Mouse (Mus musculus) liver, embryonic 12.5 days (tissue): Measurements from ENCODE around the gene Sptssb. TPM values are rescaled to one million over a fixed set of nuclear protein-coding genes. Genes with fewer than 3 reads are reported as not detected.

Experiments
- ATAC-seq: fragments of 200-750 bp; cut with Nextera tagmentation; 2 replicates; pipeline ENCODE4 v1.8.0; 2017; ENCODE audit warnings: moderate number of reproducible peaks, mild to moderate bottlenecking, moderate library complexity
- H3K27ac ChIP-seq: fragments of 300-500 bp; sonication (generic); 2 replicates; pipeline ENCODE4 v1.5.1; 2016; ENCODE audit warnings: mild to moderate bottlenecking
- H3K27me3 ChIP-seq: fragments of 300-500 bp; sonication (generic); replicated peaks from 2 replicates; pipeline ENCODE4 v1.6.1; 2016; ENCODE audit warnings: mild to moderate bottlenecking, moderate library complexity
- H3K36me3 ChIP-seq: fragments of 300-500 bp; sonication (generic); 2 replicates; pipeline ENCODE4 v1.6.1; 2016; ENCODE audit warnings: mild to moderate bottlenecking, moderate library complexity
- H3K4me1 ChIP-seq: fragments of 300-500 bp; sonication (generic); 2 replicates; pipeline ENCODE4 v1.6.1; 2016
- H3K4me2 ChIP-seq: fragments of 300-500 bp; sonication (generic); 2 replicates; pipeline ENCODE4 v1.6.1; 2016; ENCODE audit warnings: mild to moderate bottlenecking, moderate library complexity
- H3K4me3 ChIP-seq: fragments of 300-500 bp; sonication (generic); 2 replicates; pipeline ENCODE4 v1.5.1; 2016; ENCODE audit warnings: mild to moderate bottlenecking, moderate library complexity
- H3K9ac ChIP-seq: fragments of 300-500 bp; sonication (generic); 2 replicates; pipeline ENCODE4 v1.6.1; 2016; ENCODE audit warnings: mild to moderate bottlenecking, moderate library complexity
- H3K9me3 ChIP-seq: fragments of 300-500 bp; sonication (generic); replicated peaks from 2 replicates; pipeline ENCODE4 v1.6.1; 2016; ENCODE audit warnings: mild to moderate bottlenecking, moderate library complexity
- WGBS: fragments of 180-500 bp; shearing (Covaris S2); methylation state at CpG from one replicate; pipeline ENCODE4 v1.1.7; 2016; ENCODE audit not compliant: insufficient replicate concordance; 5-methylcytosine and 5-hydroxymethylcytosine counted together
- polyA plus RNA-seq: library from polyadenylated mRNA; unstranded; fragments of >200 nt; fragmentation: Nextera tagmentation; extraction: Ambion mirVana; gene quantifications from 2 replicates; pipeline ENCODE4 v1.2.1, GENCODE M21; 2016

Sptssb gene
- polyA plus RNA-seq, 1 experiment from 2014 or later, result 1.2 TPM

DNA sequence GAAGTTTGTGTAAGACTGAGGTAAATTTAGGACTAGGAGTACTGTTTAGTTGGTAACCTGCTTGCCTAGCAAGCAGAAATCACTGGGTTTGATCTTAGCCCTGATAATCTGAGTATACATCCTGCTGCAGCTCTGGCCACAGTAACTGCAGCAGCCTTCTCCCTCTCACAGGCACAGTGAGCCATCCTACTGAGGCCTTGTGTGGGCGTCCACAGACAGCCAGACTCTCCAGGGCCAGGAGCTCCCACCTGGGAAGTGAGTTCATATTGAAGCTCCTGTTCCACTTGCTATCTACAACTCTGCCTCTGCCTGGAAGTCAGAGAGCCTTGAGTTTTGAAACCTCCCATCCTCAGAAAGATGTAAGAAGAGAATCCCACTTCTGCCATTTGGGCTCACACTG, 24.0 kb upstream of the Sptssb start:
- WGBS, result 40% methylated on average over 1 of the region's 1 CpGs
- Histone ChIP-seq H3K4me2 (no peak overlapping the region), H3K27ac (no peak overlapping the region), H3K9me3 (no peaks in the 10 kb centered on the region), H3K27me3 (no peaks in the 10 kb centered on the region), H3K4me1 (no peaks in the 10 kb centered on the region), H3K36me3 (no peaks in the 10 kb centered on the region), H3K4me3 (no peak overlapping the region), H3K9ac (no peak overlapping the region)
- ATAC-seq, result no peak

DNA sequence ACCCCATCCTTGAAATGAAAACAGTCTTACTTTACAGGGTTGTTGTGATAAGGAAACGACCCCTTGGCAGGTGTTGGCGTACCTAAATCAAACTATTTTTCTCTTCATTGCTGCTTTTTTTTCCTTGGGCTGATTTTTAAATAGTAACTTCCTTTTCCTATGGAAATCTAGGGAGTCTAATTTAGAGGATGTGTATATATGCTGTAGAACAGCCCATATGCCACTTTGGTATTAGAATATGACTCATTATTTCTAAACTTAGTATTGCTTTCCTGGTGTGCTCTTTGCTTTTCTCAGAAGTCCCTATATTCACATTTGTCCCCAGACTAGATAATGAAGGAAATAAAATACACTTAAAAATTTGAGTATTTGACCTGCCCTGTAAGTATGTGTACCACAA, 17.8 kb upstream of the Sptssb start:
- Histone ChIP-seq H3K9me3 (no peaks in the 10 kb centered on the region), H3K9ac (no peak overlapping the region), H3K27ac (no peak overlapping the region), H3K4me1 (no peaks in the 10 kb centered on the region), H3K27me3 (no peaks in the 10 kb centered on the region), H3K4me3 (no peak overlapping the region), H3K36me3 (no peaks in the 10 kb centered on the region), H3K4me2 (no peak overlapping the region)
- ATAC-seq, result no peak
- 56% methylated on average over 2 of the region's 2 CpGs for WGBS

DNA sequence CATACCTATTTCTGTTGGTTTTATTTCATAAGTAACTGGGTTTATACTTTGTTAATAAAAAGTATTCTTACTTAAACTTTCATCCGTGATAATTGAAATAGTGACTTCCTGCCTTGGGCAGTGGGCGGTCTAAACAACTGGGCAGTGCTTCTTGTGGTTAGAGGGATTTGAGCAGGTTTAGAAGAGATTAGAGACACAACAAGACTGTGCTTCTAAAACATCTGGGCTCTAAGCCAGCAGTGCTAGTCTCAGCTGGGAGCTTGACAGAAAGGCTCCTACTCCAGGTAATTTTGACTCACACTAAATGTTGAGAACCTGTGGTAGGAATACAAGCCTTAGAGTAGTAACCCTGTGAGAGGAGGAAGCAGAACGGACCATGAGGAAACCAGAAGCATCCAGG, 15.0 kb upstream of the Sptssb start:
- H3K4me1 ChIP-seq, result no peaks in the 10 kb centered on the region
- no peak overlapping the region for H3K4me2 ChIP-seq
- no peak for ATAC-seq
- H3K27me3 ChIP-seq, result no peaks in the 10 kb centered on the region
- H3K27ac ChIP-seq, result no peak overlapping the region
- 35% methylated on average over 3 of the region's 3 CpGs for WGBS
- H3K9ac ChIP-seq, result no peak overlapping the region
- no peaks in the 10 kb centered on the region for H3K36me3 ChIP-seq
- H3K4me3 ChIP-seq, result no peak overlapping the region
- H3K9me3 ChIP-seq, result no peaks in the 10 kb centered on the region

DNA sequence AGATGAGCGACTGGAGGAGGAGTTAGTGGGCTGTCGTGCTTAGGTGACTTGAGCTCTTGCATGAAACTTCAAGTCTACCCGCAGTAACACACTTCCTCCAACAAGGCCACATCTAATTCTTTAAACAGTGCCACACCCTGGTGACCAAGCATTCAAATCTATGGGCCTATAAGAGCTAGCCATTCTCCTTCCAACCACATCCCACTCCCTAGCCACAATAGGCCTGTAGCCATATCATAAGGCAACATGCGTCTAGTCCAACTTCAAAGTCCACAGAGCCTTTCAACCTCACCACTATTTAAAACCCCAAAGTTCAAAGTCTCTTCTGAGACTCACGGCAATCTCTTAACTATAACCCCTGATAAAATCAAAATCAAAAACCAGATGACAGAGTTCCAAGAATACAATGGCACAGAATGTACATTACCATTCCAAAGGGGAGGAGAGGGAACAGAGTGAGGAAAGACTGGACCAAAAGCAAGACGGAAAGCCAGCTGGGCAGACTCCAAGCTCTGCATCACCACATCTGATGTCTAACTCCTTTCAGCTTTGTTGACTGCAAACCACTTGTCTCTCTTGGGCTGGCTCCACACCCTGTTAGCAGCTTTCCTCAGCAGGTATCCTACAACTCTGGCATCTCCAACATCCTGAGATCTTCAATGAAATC, 13.1 kb upstream of the Sptssb start:
- 62% methylated on average over 6 of the region's 6 CpGs for WGBS
- Histone ChIP-seq H3K27ac (no peak overlapping the region), H3K9me3 (no peaks in the 10 kb centered on the region), H3K9ac (no peak overlapping the region), H3K4me3 (no peak overlapping the region), H3K27me3 (no peaks in the 10 kb centered on the region), H3K4me2 (no peak overlapping the region), H3K4me1 (no peaks in the 10 kb centered on the region), H3K36me3 (no peaks in the 10 kb centered on the region)
- no peak for ATAC-seq

DNA sequence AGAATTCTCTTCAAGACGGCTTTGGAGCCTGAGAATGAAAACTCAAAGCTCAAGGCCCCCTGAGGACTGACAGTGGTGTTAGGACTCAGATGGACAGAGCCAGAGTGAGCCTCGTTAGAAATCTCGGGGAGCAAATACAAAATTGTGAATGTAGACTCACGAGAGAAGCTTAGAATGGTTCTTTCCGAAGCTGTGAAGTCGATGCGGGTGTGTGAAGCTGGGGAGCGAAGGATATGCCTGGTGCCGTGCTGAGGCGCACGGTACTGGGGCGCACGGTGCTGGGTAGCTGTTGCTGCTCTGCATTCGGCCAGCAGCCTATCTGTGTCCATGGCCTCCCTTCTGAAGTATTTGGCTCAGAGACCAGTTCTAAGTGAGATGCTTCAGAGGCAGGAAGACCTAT, 11.4 kb upstream of the Sptssb start:
- H3K9me3 ChIP-seq, result no peaks in the 10 kb centered on the region
- no peak for ATAC-seq
- 72% methylated on average over 14 of the region's 14 CpGs for WGBS
- no peak overlapping the region for H3K27ac ChIP-seq
- H3K9ac ChIP-seq, result no peak overlapping the region
- no peak overlapping the region for H3K4me3 ChIP-seq
- H3K27me3 ChIP-seq, result no peaks in the 10 kb centered on the region
- no peaks in the 10 kb centered on the region for H3K4me1 ChIP-seq
- no peak overlapping the region for H3K4me2 ChIP-seq
- no peaks in the 10 kb centered on the region for H3K36me3 ChIP-seq

DNA sequence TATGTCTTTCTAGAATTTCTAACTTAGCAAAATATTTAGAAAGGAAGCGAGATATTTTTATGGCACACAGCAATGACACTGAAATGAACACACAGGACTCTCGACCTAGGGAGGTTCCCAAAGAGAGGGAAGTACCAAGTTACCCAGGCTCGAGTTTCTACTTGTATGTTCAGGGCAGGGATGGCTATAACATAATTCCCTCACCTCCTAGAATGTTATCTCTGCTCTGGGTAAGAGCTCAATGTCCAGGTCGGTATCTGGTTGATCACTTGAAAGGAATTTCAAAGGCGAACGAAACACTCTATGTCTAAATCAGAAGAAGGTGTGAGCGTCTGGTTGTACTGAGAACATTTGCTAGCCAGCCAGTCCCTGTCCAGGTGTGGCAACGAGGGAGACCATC, 10.0 kb upstream of the Sptssb start:
- Histone ChIP-seq H3K36me3 (no peaks in the 10 kb centered on the region), H3K4me3 (no peak overlapping the region), H3K9ac (no peak overlapping the region), H3K27ac (no peak overlapping the region), H3K4me2 (no peak overlapping the region), H3K27me3 (no peaks in the 10 kb centered on the region), H3K4me1 (no peaks in the 10 kb centered on the region), H3K9me3 (no peaks in the 10 kb centered on the region)
- WGBS, result 61% methylated on average over 8 of the region's 8 CpGs
- no peak for ATAC-seq

DNA sequence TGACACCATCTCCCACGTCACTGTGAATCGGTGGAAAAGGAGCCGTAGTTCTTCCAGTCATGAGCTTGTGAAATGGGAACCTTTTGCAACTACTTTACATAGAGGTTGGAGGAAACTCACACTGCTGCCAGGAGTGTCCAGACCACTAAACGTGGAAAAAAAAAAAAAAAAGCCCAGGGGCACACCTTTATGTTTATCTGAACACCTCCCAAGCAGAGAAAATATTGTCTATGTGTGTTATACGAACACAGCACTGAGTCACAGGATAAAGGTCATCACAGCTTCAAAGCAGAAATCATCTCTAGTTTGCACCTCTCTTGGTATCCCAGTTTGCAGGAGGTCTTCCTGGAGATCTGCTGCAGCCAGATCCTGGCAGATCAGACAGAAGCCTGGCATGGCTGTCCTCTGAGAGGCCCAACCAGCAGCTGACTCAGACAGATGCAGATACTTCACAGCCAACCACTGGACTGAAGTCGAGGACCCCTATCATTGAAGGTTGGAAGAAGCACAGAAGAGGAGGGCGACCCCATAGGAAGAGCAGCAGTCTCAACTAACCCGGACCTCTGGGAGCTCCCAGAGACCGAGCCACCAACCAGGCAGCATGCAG, 2.2 kb upstream of the Sptssb start:
- H3K4me1 ChIP-seq, result no peaks in the 10 kb centered on the region
- H3K27me3 ChIP-seq, result peaks cover 29% of the 10 kb centered on the region
- H3K4me2 ChIP-seq, result peak overlapping the region; percentile 53
- ATAC-seq, result no peak
- no peaks in the 10 kb centered on the region for H3K36me3 ChIP-seq
- no peaks in the 10 kb centered on the region for H3K9me3 ChIP-seq
- H3K9ac ChIP-seq, result no peak overlapping the region
- H3K4me3 ChIP-seq, result no peak overlapping the region
- H3K27ac ChIP-seq, result no peak overlapping the region
- WGBS, result 36% methylated on average over 9 of the region's 9 CpGs

DNA sequence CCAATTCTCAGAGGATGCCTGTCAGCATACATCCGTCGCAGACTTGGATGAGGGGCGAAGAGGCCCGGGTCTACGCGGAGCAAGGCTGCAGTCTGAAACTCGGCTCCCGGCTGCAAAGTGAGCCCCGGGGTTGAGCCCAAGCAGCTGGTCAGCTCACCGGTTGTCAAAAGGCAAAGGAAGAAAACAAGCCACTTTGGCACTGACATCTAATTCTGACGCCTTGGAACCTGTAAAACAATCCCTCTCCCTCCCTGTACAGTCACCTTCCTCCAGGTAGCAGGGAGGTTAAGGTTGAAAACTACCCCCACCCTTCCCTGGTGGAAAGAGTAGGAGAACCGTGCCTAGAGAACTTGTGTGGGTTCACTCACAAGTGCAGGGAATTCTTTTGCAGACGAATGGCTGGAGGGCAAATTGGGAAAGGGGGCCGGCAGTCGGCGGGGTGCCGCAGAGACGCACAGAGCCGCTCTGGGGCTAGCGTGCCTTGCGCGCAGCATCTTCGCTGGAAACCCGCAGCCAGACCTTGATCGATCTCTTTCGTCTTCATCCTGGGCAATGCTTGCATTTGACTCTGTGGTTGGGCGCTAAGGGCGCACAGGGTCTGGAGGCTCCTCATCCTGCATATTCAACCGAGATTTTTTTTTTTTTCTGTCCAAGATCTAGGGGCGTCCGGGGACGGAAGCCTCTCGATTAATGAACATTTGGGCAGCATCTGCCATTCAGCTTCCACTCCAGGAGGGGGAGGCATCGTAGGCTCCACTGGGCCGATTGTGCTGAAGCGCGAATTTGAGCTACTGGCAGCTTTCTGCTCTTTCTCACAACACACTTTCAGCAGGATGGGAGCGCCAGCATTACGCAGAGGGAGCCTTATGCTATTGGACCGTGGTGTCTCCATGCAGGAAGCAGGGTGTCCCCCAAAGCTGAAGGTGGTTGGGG, 1.1 kb upstream of the Sptssb start:
- WGBS, result 2% methylated on average over 40 of the region's 40 CpGs
- H3K4me2 ChIP-seq, result peak overlapping the region; percentile 53
- peaks cover 29% of the 10 kb centered on the region for H3K27me3 ChIP-seq
- peak; percentile 37; the same call in 1 of the 2 replicates for ATAC-seq
- H3K4me1 ChIP-seq, result no peaks in the 10 kb centered on the region
- no peaks in the 10 kb centered on the region for H3K9me3 ChIP-seq
- H3K27ac ChIP-seq, result no peak overlapping the region
- peak overlapping the region; percentile 36 for H3K4me3 ChIP-seq
- H3K36me3 ChIP-seq, result no peaks in the 10 kb centered on the region
- H3K9ac ChIP-seq, result no peak overlapping the region

DNA sequence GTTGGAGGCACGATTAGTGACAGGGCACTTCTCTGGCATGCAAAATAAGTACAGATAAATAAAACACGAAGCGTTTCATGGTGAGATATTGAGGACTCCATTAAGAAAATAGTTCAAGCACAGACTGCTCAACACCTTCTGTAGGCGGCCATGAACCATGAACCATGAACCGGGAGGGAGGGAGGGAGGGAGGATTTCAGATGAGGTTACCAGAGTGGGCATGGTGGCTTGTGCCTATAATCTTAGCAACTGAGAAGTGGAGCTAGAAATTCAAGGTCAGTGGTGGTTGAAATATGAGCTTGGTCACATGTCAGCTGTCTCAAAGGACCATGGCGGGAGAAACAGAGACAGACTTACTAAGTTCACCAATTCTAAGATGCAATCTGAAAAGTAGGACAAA, 20.3 kb downstream of the Sptssb start:
- no peaks in the 10 kb centered on the region for H3K27me3 ChIP-seq
- 72% methylated on average over 6 of the region's 6 CpGs for WGBS
- no peak overlapping the region for H3K27ac ChIP-seq
- no peak overlapping the region for H3K9ac ChIP-seq
- no peaks in the 10 kb centered on the region for H3K9me3 ChIP-seq
- no peak overlapping the region for H3K4me3 ChIP-seq
- no peaks in the 10 kb centered on the region for H3K4me1 ChIP-seq
- no peak for ATAC-seq
- H3K4me2 ChIP-seq, result no peak overlapping the region
- no peaks in the 10 kb centered on the region for H3K36me3 ChIP-seq

DNA sequence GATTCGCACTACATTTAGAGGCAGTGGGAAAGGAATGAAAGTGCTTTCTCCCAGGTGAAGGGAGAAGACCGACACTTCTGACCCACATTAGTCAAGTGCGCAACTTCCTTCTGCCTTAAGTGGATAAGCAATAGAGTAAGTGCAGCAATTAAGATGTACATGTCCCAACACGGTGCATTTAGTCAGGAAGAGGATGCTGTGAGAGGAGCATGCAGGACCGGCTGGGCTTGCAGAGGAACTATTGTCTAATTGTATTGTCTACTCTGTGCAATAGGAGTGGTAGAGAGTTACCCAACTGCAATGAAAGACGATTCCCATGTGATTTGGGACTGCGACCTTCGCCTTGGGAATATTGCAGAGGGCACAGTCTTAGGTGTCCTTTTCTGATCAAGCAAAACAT, 30.2 kb downstream of the Sptssb start:
- Histone ChIP-seq H3K36me3 (no peaks in the 10 kb centered on the region), H3K4me1 (no peaks in the 10 kb centered on the region), H3K9ac (no peak overlapping the region), H3K27ac (no peak overlapping the region), H3K27me3 (no peaks in the 10 kb centered on the region), H3K4me2 (no peak overlapping the region), H3K9me3 (no peaks in the 10 kb centered on the region), H3K4me3 (no peak overlapping the region)
- ATAC-seq, result no peak
- 77% methylated on average over 8 of the region's 8 CpGs for WGBS

DNA sequence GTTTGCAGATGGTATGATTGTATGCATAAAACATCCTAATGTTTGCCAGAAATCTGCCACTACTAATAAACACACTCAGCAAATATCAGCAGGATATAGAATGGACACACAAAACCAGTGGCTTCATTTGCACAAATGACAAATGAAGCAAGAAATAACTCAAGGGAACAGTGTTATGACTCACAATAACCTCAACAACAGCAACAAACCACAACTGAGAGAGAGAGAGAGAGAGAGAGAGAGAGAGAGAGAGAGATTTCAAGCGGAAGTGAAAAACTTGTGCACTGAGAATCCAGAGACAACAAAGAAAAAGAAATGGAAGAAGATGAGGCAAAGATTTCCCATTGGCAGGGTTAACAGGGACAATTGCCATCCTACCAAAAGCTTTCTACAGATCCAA, 35.2 kb downstream of the Sptssb start:
- Histone ChIP-seq H3K9me3 (no peaks in the 10 kb centered on the region), H3K4me1 (no peaks in the 10 kb centered on the region), H3K9ac (no peak overlapping the region), H3K4me3 (no peak overlapping the region), H3K36me3 (no peaks in the 10 kb centered on the region), H3K4me2 (no peak overlapping the region), H3K27me3 (no peaks in the 10 kb centered on the region), H3K27ac (no peak overlapping the region)
- WGBS, result 89% methylated on average over 1 of the region's 1 CpGs
- no peak for ATAC-seq

DNA sequence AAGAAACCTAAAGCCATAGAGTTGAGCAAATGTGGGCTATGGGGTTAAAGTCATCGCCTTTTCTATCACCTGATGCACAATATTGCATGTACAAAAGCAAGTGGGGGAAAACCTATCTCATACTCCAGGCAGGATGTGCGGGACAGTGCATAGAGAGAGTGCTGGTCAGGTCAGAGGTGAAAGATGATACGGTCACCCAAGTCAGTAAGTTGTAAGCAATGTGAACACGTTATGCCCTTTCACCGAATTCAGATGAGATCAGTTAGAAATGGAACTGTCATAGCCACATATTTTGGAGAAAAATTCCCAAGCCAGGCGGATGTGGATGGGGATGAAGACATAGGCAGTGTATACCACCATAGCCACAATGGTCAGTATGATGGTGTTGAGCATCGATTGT, 39.1 kb downstream of the Sptssb start:
- Histone ChIP-seq H3K4me2 (no peak overlapping the region), H3K4me3 (no peak overlapping the region), H3K27ac (no peak overlapping the region), H3K4me1 (no peaks in the 10 kb centered on the region), H3K36me3 (no peaks in the 10 kb centered on the region), H3K9ac (no peak overlapping the region), H3K9me3 (no peaks in the 10 kb centered on the region), H3K27me3 (no peaks in the 10 kb centered on the region)
- WGBS, result 61% methylated on average over 7 of the region's 7 CpGs
- ATAC-seq, result no peak
